Mouse (Mus musculus) myocyte (in vitro differentiated cells): ENCODE data around the gene Tbcb.
A peak's percentile ranks its signal among the peaks of the same experiment; 100 is the strongest.

ENCODE experiments used
- MYOD1 ChIP-seq, 3 experiments: IDR thresholded peaks; one replicate each; pipeline ENCODE4 v1.6.1; 2011; ENCODE audit warnings: control low read depth in 2 of 3, low read depth in 2 of 3, mild to moderate bottlenecking in 2 of 3, moderate library complexity in 1 of 3; ENCODE audit not compliant: insufficient read length in 2 of 3, control insufficient read depth in 1 of 3
- POLR2A ChIP-seq: IDR thresholded peaks from one replicate; pipeline ENCODE4 v1.6.1; 2011; ENCODE audit warnings: low read depth, mild to moderate bottlenecking, control low read depth, moderate library complexity; ENCODE audit not compliant: insufficient read length
- SRF ChIP-seq: IDR thresholded peaks from one replicate; pipeline ENCODE4 v1.6.1; 2011; ENCODE audit warnings: low read depth; ENCODE audit not compliant: control insufficient read depth, insufficient read length
- TCF12 ChIP-seq: IDR thresholded peaks from one replicate; pipeline ENCODE4 v1.6.1; 2011; ENCODE audit warnings: mild to moderate bottlenecking, control low read depth; ENCODE audit not compliant: poor library complexity, insufficient read depth, severe bottlenecking
- TCF3 ChIP-seq: IDR thresholded peaks from one replicate; pipeline ENCODE4 v1.6.1; 2011; ENCODE audit warnings: low read depth, control low read depth; ENCODE audit not compliant: insufficient read length

GRCm38 (mm10) chr7:30196171-30196570 is 35.9 kb downstream of the Tbcb start:
- TF ChIP-seq TCF3 (no peak), SRF (no peak), POLR2A (peak; percentile 19), TCF12 (no peak), MYOD1 (IDR thresholded peaks at IDR 0.05; ENCODE audit: control insufficient read depth in 1 of 3, insufficient read length in 2 of 3, low read depth in 2 of 3) (no peak)
